Mouse (Mus musculus) layer of hippocampus, adult 8-10 months (tissue): ENCODE data around the gene Bmpr1a. TPM values are rescaled to one million over a fixed set of nuclear protein-coding genes. Genes with fewer than 3 reads are reported as not detected.

Experiments used
- total RNA-seq, 4 experiments: library from RNA; stranded (reverse); gene quantifications; 2 replicates each; pipeline ENCODE4 v1.2.4; 2022

Bmpr1a gene
- total RNA-seq, 4 experiments from 2014 or later, result 35.9 to 42.7 (median 37.0) TPM

Other genes with a start within 250 kb of the Bmpr1a start
- gene Shld2, start 192.8 kb downstream of the Bmpr1a start, total RNA-seq, result 10 to 100 TPM; 11.4 to 14.1 (median 12.8) TPM
- gene Glud1, start 192.6 kb downstream of the Bmpr1a start, total RNA-seq, result 100 to 1,000 TPM; 294 to 321 (median 311) TPM
- gene Fam25c, start 147.9 kb downstream of the Bmpr1a start, total RNA-seq, result not detected
- gene Sncg, start 128.6 kb downstream of the Bmpr1a start, total RNA-seq, result 1 to 10 TPM; 4.2 to 7.4 (median 4.9) TPM
- 1 to 10 TPM; 4.8 to 6.0 (median 5.0) TPM for gene Mmrn2, start 127.9 kb downstream of the Bmpr1a start, total RNA-seq
- not detected for gene 9230112D13Rik, start 19.5 kb upstream of the Bmpr1a start, total RNA-seq
- 1 to 10 TPM; 4.1 to 4.8 (median 4.3) TPM for gene Ldb3, start 85.3 kb upstream of the Bmpr1a start, total RNA-seq
- gene Opn4, start 96.8 kb upstream of the Bmpr1a start, total RNA-seq, result not detected
- 10 to 100 TPM; 51.3 to 62.1 (median 56.0) TPM for gene Wapl, start 170.6 kb upstream of the Bmpr1a start, total RNA-seq